Mouse (Mus musculus): Measurements from ENCODE around the gene Wdr4. TPM values are rescaled to one million over a fixed set of nuclear protein-coding genes. Genes with fewer than 3 reads are reported as not detected.

Wdr4 gene
- polyA plus RNA-seq, 1 experiment = 19.7 TPM

DNA sequence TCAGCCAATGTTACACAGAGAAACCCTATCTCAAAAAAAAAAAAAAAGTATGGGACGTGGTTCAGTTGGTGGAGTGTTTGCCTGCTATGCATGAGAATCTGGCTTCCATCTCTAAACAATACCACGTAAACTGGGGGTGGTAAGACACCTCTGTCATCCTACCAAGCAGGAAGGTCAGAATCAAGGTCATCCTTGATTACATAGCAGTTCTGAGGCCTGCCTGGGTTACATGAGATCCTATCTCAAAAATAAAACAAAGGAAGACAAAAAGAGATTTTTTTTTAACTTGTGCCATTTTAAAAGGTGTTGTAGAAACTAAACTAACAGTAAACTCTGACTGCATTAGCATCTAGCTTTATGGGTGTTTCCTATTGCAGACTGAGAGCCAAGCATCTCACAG, 67.0 kb downstream of the Wdr4 start:
- H3K4me3 ChIP-seq (ENCODE audit: insufficient read depth, low read length) = no peak overlapping the region
- TF ChIP-seq POLR2A (IDR thresholded peaks at IDR 0.05; ENCODE audit: low read depth, low read length) = no peak
- TF ChIP-seq CTCF (IDR thresholded peaks at IDR 0.05; ENCODE audit: borderline replicate concordance, insufficient read depth, low read length) = no peak
- H3K4me1 ChIP-seq (ENCODE audit: control insufficient read depth, insufficient read depth, low read length) = no peaks in the 10 kb centered on the region
- H3K27ac ChIP-seq (ENCODE audit: insufficient read depth, low read length) = no peak overlapping the region

DNA sequence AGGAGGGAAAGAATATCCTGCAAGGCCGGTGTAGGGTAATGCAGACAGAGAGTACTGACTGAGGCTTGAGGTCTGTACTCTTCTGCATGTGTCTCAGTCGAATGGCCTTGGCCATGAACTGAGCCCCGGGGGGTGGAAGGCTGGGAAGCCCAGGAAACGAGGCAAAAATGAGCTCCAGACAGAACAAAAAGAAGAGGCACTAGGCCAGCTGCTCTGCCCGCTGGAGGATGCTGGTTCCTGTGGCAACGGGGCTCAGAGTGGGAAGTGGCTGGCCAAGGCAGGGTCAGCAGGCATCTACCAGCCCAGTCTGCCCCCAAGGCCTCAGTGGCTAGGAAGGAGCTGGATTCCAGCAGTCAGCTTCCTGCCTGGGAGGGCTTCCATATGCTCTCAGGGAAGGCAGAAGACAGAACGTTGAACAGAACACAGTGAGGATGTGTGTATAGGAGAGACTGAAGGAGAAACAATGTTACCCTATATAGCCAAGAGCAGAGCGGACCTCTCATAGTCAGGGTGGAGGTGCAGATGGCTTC, 68.5 kb downstream of the Wdr4 start:
- H3K27ac ChIP-seq (ENCODE audit: insufficient read depth, low read length) = no peak overlapping the region

DNA sequence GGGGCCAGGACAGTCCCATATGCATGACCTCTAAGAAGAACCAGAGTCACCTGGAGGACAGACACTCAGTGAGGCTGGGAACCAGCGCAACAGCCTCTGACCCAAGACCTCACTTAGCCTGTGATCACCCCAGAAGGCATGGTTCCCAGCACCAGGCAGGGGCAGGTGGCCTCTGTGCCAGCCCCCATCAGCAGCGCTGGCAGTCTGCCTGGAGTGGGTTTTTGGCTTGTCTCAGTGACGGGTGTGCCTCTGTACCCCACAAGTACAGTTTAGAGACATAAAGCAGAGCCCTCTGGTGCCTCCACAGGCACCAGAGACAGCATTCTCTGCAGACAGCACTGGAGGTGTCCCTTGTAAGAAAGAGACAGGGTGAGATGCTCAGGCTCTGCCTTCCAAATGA, 69.6 kb downstream of the Wdr4 start:
- H3K4me1 ChIP-seq (ENCODE audit: control insufficient read depth, insufficient read depth, low read length) = no peaks in the 10 kb centered on the region
- TF ChIP-seq POLR2A (IDR thresholded peaks at IDR 0.05; ENCODE audit: low read depth, low read length) (no peak), CTCF (IDR thresholded peaks at IDR 0.05; ENCODE audit: borderline replicate concordance, insufficient read depth, low read length) (no peak)

More for the DNA sequence above, 68.5 kb downstream of the Wdr4 start:
- TF ChIP-seq POLR2A (IDR thresholded peaks at IDR 0.05; ENCODE audit: low read depth, low read length) (no peak), CTCF (IDR thresholded peaks at IDR 0.05; ENCODE audit: borderline replicate concordance, insufficient read depth, low read length) (no peak)
- no peak overlapping the region for H3K4me3 ChIP-seq (ENCODE audit: insufficient read depth, low read length)
- no peaks in the 10 kb centered on the region for H3K4me1 ChIP-seq (ENCODE audit: control insufficient read depth, insufficient read depth, low read length)

DNA sequence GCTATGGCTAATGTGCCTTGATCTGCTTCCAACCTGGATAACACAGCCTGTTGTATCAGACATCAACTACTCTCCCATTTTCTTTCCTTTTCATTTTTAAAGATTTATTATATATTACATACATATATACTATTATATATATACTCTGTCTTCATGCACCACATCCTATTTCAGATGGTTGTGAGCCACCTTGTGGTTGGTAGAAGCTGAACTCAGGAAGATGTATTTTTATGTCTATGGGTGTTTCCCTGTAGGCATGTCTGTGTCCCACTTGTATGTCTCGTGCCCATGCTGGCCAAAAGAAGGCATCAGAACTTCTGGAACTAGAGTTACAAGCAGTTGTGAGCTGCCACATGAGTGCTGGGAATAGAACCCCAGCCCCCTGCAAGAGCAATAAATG, 71.3 kb downstream of the Wdr4 start:
- TF ChIP-seq POLR2A (IDR thresholded peaks at IDR 0.05; ENCODE audit: low read depth, low read length) (no peak), CTCF (IDR thresholded peaks at IDR 0.05; ENCODE audit: borderline replicate concordance, insufficient read depth, low read length) (no peak)
- Histone ChIP-seq H3K4me1 (ENCODE audit: control insufficient read depth, insufficient read depth, low read length) (no peaks in the 10 kb centered on the region), H3K4me3 (ENCODE audit: insufficient read depth, low read length) (no peak overlapping the region), H3K27ac (ENCODE audit: insufficient read depth, low read length) (no peak overlapping the region)

More for the DNA sequence above, 69.6 kb downstream of the Wdr4 start:
- Histone ChIP-seq H3K4me3 (ENCODE audit: insufficient read depth, low read length) (no peak overlapping the region), H3K27ac (ENCODE audit: insufficient read depth, low read length) (no peak overlapping the region)

DNA sequence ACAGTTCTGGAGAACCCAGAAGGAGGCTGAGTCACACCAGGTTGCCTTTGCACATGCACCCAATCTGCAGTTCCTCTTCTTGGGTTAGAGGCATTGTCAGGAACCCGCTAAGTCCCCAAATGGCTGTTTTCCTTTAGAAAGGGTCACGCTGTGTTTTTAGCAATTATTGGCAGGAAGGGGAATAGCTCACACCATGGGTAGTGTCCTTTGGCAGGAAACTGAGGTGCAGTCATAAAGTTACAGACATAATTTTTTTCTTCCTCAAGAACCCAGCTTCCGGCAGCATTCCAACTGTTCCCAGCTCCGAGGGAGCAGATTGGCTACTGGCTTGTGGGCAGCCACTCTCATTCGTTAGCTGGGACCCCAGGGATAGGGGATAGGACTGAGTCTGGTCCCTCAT, 72.0 kb downstream of the Wdr4 start:
- Histone ChIP-seq H3K4me1 (ENCODE audit: control insufficient read depth, insufficient read depth, low read length) (no peaks in the 10 kb centered on the region), H3K27ac (ENCODE audit: insufficient read depth, low read length) (no peak overlapping the region), H3K4me3 (ENCODE audit: insufficient read depth, low read length) (no peak overlapping the region)
- no peak for TF ChIP-seq POLR2A (IDR thresholded peaks at IDR 0.05; ENCODE audit: low read depth, low read length)
- TF ChIP-seq CTCF (IDR thresholded peaks at IDR 0.05; ENCODE audit: borderline replicate concordance, insufficient read depth, low read length) = no peak

DNA sequence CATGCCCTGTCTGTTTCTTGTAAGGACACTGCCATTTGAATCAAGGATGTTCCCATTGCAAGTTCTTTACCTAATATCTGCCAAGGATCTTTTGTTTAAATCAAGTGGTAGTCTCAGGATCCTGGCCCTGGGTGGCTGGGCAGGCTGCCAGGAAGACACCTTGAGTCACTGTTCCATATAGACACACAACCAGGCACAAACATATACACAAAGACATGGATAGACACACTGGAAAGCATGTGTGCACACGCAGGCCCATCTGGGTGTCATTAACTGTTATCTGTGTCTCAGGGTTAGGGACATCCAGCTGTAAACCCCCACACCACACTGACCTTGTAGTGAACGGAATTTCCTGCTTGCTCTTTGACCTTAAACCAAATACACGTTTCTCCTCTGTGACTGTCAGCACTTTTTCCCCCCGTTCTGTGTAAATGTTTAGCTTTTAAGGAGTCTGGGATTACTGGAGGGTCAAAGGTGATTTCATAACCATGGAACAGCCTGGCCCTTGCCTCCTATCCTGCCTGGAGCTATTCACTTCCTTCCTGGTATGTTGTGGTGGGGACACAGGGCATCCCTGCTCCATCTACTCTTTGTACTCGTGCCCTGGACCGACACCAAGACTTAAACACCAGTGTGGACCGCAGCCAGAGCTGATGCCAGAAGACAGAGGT, 74.6 kb downstream of the Wdr4 start:
- TF ChIP-seq CTCF (IDR thresholded peaks at IDR 0.05; ENCODE audit: borderline replicate concordance, insufficient read depth, low read length) (no peak), POLR2A (IDR thresholded peaks at IDR 0.05; ENCODE audit: low read depth, low read length) (no peak)
- no peak overlapping the region for H3K4me3 ChIP-seq (ENCODE audit: insufficient read depth, low read length)
- H3K27ac ChIP-seq (ENCODE audit: insufficient read depth, low read length) = no peak overlapping the region
- H3K4me1 ChIP-seq (ENCODE audit: control insufficient read depth, insufficient read depth, low read length) = no peaks in the 10 kb centered on the region

Other genes starting within 250 kb of the Wdr4 start
- gene Rsph1, start 242.6 kb downstream of the Wdr4 start, polyA plus RNA-seq (2011; ENCODE audit: insufficient read length, low read depth, missing spikeins) = 1.3 and 1.6 TPM in 2 replicates
- not detected in 2 replicates for gene Slc37a1, start 233.2 kb downstream of the Wdr4 start, polyA plus RNA-seq (2011; ENCODE audit: insufficient read length, low read depth, missing spikeins)
- gene Pde9a, start 133.8 kb downstream of the Wdr4 start, polyA plus RNA-seq (2011; ENCODE audit: insufficient read length, low read depth, missing spikeins) = 0.97 and 3.4 TPM in 2 replicates
- gene Ndufv3, start 135 bp upstream of the Wdr4 start, polyA plus RNA-seq (2011; ENCODE audit: insufficient read length, low read depth, missing spikeins) = 140 and 141 TPM in 2 replicates
- gene Pknox1, start 44.8 kb upstream of the Wdr4 start, polyA plus RNA-seq (2011; ENCODE audit: insufficient read length, low read depth, missing spikeins) = 16.6 and 18.9 TPM in 2 replicates
- gene Cbs, start 117.3 kb upstream of the Wdr4 start, polyA plus RNA-seq (2011; ENCODE audit: insufficient read length, low read depth, missing spikeins) = 1.7 and 2.4 TPM in 2 replicates
- 171 and 195 TPM in 2 replicates for gene U2af1, start 138.9 kb upstream of the Wdr4 start, polyA plus RNA-seq (2011; ENCODE audit: insufficient read length, low read depth, missing spikeins)
- not detected in 2 replicates for gene Cryaa, start 157.8 kb upstream of the Wdr4 start, polyA plus RNA-seq (2011; ENCODE audit: insufficient read length, low read depth, missing spikeins)

Measured in embryonic fibroblast, embryonic 13.5 days (primary cell).